Mouse (Mus musculus) forebrain, postnatal 0 days (tissue): Measurements from ENCODE around the gene Bcl2. TPM values are rescaled to one million over a fixed set of nuclear protein-coding genes. Genes with fewer than 3 reads are reported as not detected.
A peak's percentile ranks its signal among the peaks of the same experiment; 100 is the strongest.
"Not testable (repeated sequence)": the region's sequence is repeated elsewhere in the genome, so short reads cannot be mapped to it uniquely, and the experiment has no call there.

Experiments used
- ATAC-seq: fragments of 200-750 bp; cut with Nextera tagmentation; 2 replicates; pipeline ENCODE4 v1.8.0; 2017; ENCODE audit warnings: mild to moderate bottlenecking, moderate library complexity
- DNase-seq: peaks from one replicate; pipeline ENCODE4 v3.0.0-alpha.2; 2015
- H3K27ac ChIP-seq: fragments of 300-500 bp; sonication (generic); 2 replicates; pipeline ENCODE4 v1.5.1; 2014; ENCODE audit warnings: low read depth, mild to moderate bottlenecking, antibody characterized with exemption, low read length, moderate library complexity, mixed read lengths
- H3K27me3 ChIP-seq: fragments of 300-500 bp; sonication (generic); 2 replicates; pipeline ENCODE4 v1.6.1; 2014; ENCODE audit warnings: mild to moderate bottlenecking, low read length, mixed read lengths; ENCODE audit not compliant: insufficient read depth
- H3K36me3 ChIP-seq: fragments of 300-500 bp; sonication (generic); 2 replicates; pipeline ENCODE4 v1.6.1; 2014; ENCODE audit warnings: mild to moderate bottlenecking, moderate library complexity; ENCODE audit not compliant: insufficient read depth
- H3K4me1 ChIP-seq: fragments of 300-500 bp; sonication (generic); 2 replicates; pipeline ENCODE4 v1.6.1; 2014; ENCODE audit warnings: antibody characterized with exemption; ENCODE audit not compliant: insufficient read depth
- H3K4me2 ChIP-seq: fragments of 300-500 bp; sonication (generic); 2 replicates; pipeline ENCODE4 v1.6.1; 2014; ENCODE audit warnings: low read depth, mild to moderate bottlenecking, moderate library complexity
- H3K4me3 ChIP-seq: fragments of 300-500 bp; sonication (generic); 2 replicates; pipeline ENCODE4 v1.5.1; 2014; ENCODE audit warnings: low read depth, low read length, mixed read lengths
- H3K9ac ChIP-seq: fragments of 300-500 bp; sonication (generic); 2 replicates; pipeline ENCODE4 v1.6.1; 2014; ENCODE audit warnings: mild to moderate bottlenecking
- H3K9me3 ChIP-seq: fragments of 300-500 bp; sonication (generic); 2 replicates; pipeline ENCODE4 v1.6.1; 2016; ENCODE audit warnings: low read length
- CTCF ChIP-seq: sonication (generic); IDR thresholded peaks from 2 replicates; pipeline ENCODE4 v1.5.1; 2016; ENCODE audit warnings: antibody characterized with exemption, control low read depth, low read depth
- WGBS: fragments of 180-500 bp; shearing (Covaris S2); extraction: QIAGEN DNeasy Blood & Tissue Kit; methylation state at CpG from one replicate; pipeline ENCODE4 v1.1.7; 2014; 5-methylcytosine and 5-hydroxymethylcytosine counted together
- polyA plus RNA-seq: library from polyadenylated mRNA; unstranded; fragments of >200 nt; fragmentation: Nextera tagmentation; extraction: Ambion mirVana; gene quantifications from 2 replicates; pipeline ENCODE4 v1.2.1, GENCODE M21; 2015
- total RNA-seq: library from RNA; depleted of rRNA; stranded (reverse); fragments of >200 nt; gene quantifications from 2 replicates; pipeline ENCODE4 v1.2.3, GENCODE M21; 2014

The Bcl2 gene
- total and polyA plus RNA-seq, 2 experiments from 2014 or later, result 6.3 to 14.1 TPM

GRCm38 (mm10) chr1:106735586-106735985 is 21.5 kb upstream of the Bcl2 start:
- DNase-seq, result peak; percentile 62
- TF ChIP-seq CTCF, result peak; percentile 70
- ATAC-seq, result no peak

GRCm38 (mm10) chr1:106722061-106722460 is 8.0 kb upstream of the Bcl2 start:
- no peak overlapping the region for H3K4me3 ChIP-seq
- ATAC-seq (no peak), DNase-seq (no peak)
- H3K27ac ChIP-seq, result no peak overlapping the region
- H3K9ac ChIP-seq, result no peak overlapping the region
- 28% methylated on average over 5 of the region's 5 CpGs for WGBS
- no peaks in the 10 kb centered on the region for H3K9me3 ChIP-seq
- H3K4me1 ChIP-seq, result no peaks in the 10 kb centered on the region
- no peak for TF ChIP-seq CTCF
- H3K36me3 ChIP-seq, result peaks cover 12% of the 10 kb centered on the region
- H3K27me3 ChIP-seq, result no peaks in the 10 kb centered on the region
- no peak overlapping the region for H3K4me2 ChIP-seq

More at GRCm38 (mm10) chr1:106735586-106735985, 21.5 kb upstream of the Bcl2 start:
- H3K36me3 ChIP-seq, result peaks cover 40% of the 10 kb centered on the region
- no peak overlapping the region for H3K4me2 ChIP-seq
- no peak overlapping the region for H3K27ac ChIP-seq
- no peaks in the 10 kb centered on the region for H3K4me1 ChIP-seq
- no peaks in the 10 kb centered on the region for H3K9me3 ChIP-seq
- 54% methylated on average over 2 of the region's 2 CpGs for WGBS
- H3K9ac ChIP-seq, result no peak overlapping the region
- H3K4me3 ChIP-seq, result no peak overlapping the region
- no peaks in the 10 kb centered on the region for H3K27me3 ChIP-seq

- not testable (repeated sequence) for H3K36me3 ChIP-seq, H3K9ac ChIP-seq, H3K9me3 ChIP-seq, H3K27me3 ChIP-seq, H3K4me3 ChIP-seq, DNase-seq, H3K27ac ChIP-seq, ATAC-seq, H3K4me2 ChIP-seq, H3K4me1 ChIP-seq
- 69% methylated on average over 7 of the region's 7 CpGs for WGBS
Observed at GRCm38 (mm10) chr1:106717736-106718135, 3.7 kb upstream of the Bcl2 start.

GRCm38 (mm10) chr1:106717071-106717601 is 3.1 kb upstream of the Bcl2 start:
- Histone ChIP-seq H3K4me1 (peaks cover 10% of the 10 kb centered on the region; the same call in 1 of the 2 replicates), H3K27ac (no peak overlapping the region), H3K4me2 (no peak overlapping the region), H3K9me3 (no peaks in the 10 kb centered on the region), H3K27me3 (no peaks in the 10 kb centered on the region), H3K4me3 (no peak overlapping the region), H3K9ac (no peak overlapping the region), H3K36me3 (no peaks in the 10 kb centered on the region)
- DNase-seq (peak; percentile 87), ATAC-seq (no peak)
- WGBS, result 25% methylated on average over 7 of the region's 7 CpGs
- TF ChIP-seq CTCF, result peak; percentile 92

GRCm38 (mm10) chr1:106716141-106716540 is 2.1 kb upstream of the Bcl2 start:
- H3K4me2 ChIP-seq, result no peak overlapping the region
- no peaks in the 10 kb centered on the region for H3K9me3 ChIP-seq
- H3K27ac ChIP-seq, result no peak overlapping the region
- H3K36me3 ChIP-seq, result no peaks in the 10 kb centered on the region
- no peak for TF ChIP-seq CTCF
- no peak overlapping the region for H3K4me3 ChIP-seq
- 86% methylated on average over 3 of the region's 3 CpGs for WGBS
- ATAC-seq (no peak), DNase-seq (no peak)
- no peak overlapping the region for H3K9ac ChIP-seq
- peaks cover 11% of the 10 kb centered on the region; the same call in 1 of the 2 replicates for H3K4me1 ChIP-seq
- H3K27me3 ChIP-seq, result no peaks in the 10 kb centered on the region

GRCm38 (mm10) chr1:106715111-106716083 is 1.3 kb upstream of the Bcl2 start:
- no peak for TF ChIP-seq CTCF
- Histone ChIP-seq H3K9me3 (no peaks in the 10 kb centered on the region), H3K27ac (peak overlapping the region; percentile 86; the same call in 1 of the 2 replicates), H3K36me3 (no peaks in the 10 kb centered on the region), H3K27me3 (no peaks in the 10 kb centered on the region), H3K4me1 (peaks cover 11% of the 10 kb centered on the region; the same call in 1 of the 2 replicates), H3K9ac (no peak overlapping the region), H3K4me2 (no peak overlapping the region; the same call in 1 of the 2 replicates), H3K4me3 (no peak overlapping the region)
- ATAC-seq (no peak), DNase-seq (no peak)
- WGBS, result 87% methylated on average over 13 of the region's 13 CpGs

GRCm38 (mm10) chr1:106714530-106714981 is 482 bp upstream of the Bcl2 start:
- no peaks in the 10 kb centered on the region for H3K9me3 ChIP-seq
- H3K4me3 ChIP-seq, result peak overlapping the region; percentile 80
- peak overlapping the region; percentile 74 for H3K4me2 ChIP-seq
- ATAC-seq (peak; percentile 61), DNase-seq (peak; percentile 70)
- H3K4me1 ChIP-seq, result peaks cover 11% of the 10 kb centered on the region; the same call in 1 of the 2 replicates
- H3K9ac ChIP-seq, result peak overlapping the region; percentile 77
- no peak for TF ChIP-seq CTCF
- H3K36me3 ChIP-seq, result no peaks in the 10 kb centered on the region
- no peaks in the 10 kb centered on the region for H3K27me3 ChIP-seq
- peak overlapping the region; percentile 86 for H3K27ac ChIP-seq
- 7% methylated on average over 21 of the region's 21 CpGs for WGBS
